Mouse (Mus musculus) embryonic fibroblast, embryonic 13.5 days (primary cell): ENCODE data around the gene Adamts17. TPM values are rescaled to one million over a fixed set of nuclear protein-coding genes. Genes with fewer than 3 reads are reported as not detected.

Experiments
- H3K27ac ChIP-seq: 2 replicates; pipeline ENCODE4 v1.5.1; 2012; ENCODE audit warnings: low read length, control low read depth, inconsistent platforms; ENCODE audit not compliant: insufficient read depth
- H3K4me1 ChIP-seq: 2 replicates; pipeline ENCODE4 v1.6.1; 2011; ENCODE audit warnings: low read length; ENCODE audit not compliant: control insufficient read depth, insufficient read depth
- H3K4me3 ChIP-seq: 2 replicates; pipeline ENCODE4 v1.5.1; 2011; ENCODE audit warnings: mild to moderate bottlenecking, control low read depth, low read length; ENCODE audit not compliant: insufficient read depth
- CTCF ChIP-seq: IDR thresholded peaks from 2 replicates; pipeline ENCODE4 v1.5.1; 2011; ENCODE audit warnings: mild to moderate bottlenecking, control low read depth, low read length, moderate library complexity, borderline replicate concordance; ENCODE audit not compliant: insufficient read depth
- POLR2A ChIP-seq: IDR thresholded peaks from 2 replicates; pipeline ENCODE4 v1.6.1; 2011; ENCODE audit warnings: low read depth, mild to moderate bottlenecking, control low read depth, low read length, moderate library complexity
- polyA plus RNA-seq: library from polyadenylated mRNA; stranded (reverse); fragments of >200 nt; gene quantifications from 2 replicates; pipeline ENCODE4 v1.2.4, GENCODE M21; 2011; ENCODE audit warnings: low read depth; ENCODE audit not compliant: missing spikeins, insufficient read length

Adamts17 gene
- polyA plus RNA-seq, 1 experiment, result 1.3 TPM

- Histone ChIP-seq H3K27ac (no peak overlapping the region), H3K4me3 (no peak overlapping the region), H3K4me1 (no peaks in the 10 kb centered on the region)
- no peak for TF ChIP-seq CTCF
- TF ChIP-seq POLR2A, result no peak
Observed at GRCm38 (mm10) chr7:67051089-67051718, 211.7 kb downstream of the Adamts17 start.

- TF ChIP-seq CTCF (no peak), POLR2A (no peak)
- Histone ChIP-seq H3K4me3 (no peak overlapping the region), H3K4me1 (no peaks in the 10 kb centered on the region), H3K27ac (no peak overlapping the region)
Observed at GRCm38 (mm10) chr7:67054876-67055275, 215.3 kb downstream of the Adamts17 start.

GRCm38 (mm10) chr7:67055510-67055909 lies 216.0 kb downstream of the Adamts17 start:
- no peak for TF ChIP-seq POLR2A
- no peak for TF ChIP-seq CTCF
- no peak overlapping the region for H3K4me3 ChIP-seq
- H3K4me1 ChIP-seq, result no peaks in the 10 kb centered on the region
- no peak overlapping the region for H3K27ac ChIP-seq

GRCm38 (mm10) chr7:67061756-67062155 lies 222.2 kb downstream of the Adamts17 start:
- no peak for TF ChIP-seq CTCF
- TF ChIP-seq POLR2A, result no peak
- H3K4me3 ChIP-seq, result no peak overlapping the region
- no peaks in the 10 kb centered on the region for H3K4me1 ChIP-seq
- no peak overlapping the region for H3K27ac ChIP-seq

- TF ChIP-seq POLR2A (no peak), CTCF (no peak)
- no peaks in the 10 kb centered on the region for H3K4me1 ChIP-seq
- H3K27ac ChIP-seq, result no peak overlapping the region
- no peak overlapping the region for H3K4me3 ChIP-seq
Observed at GRCm38 (mm10) chr7:67062571-67062970, 223.0 kb downstream of the Adamts17 start.

- TF ChIP-seq CTCF (no peak), POLR2A (no peak)
- Histone ChIP-seq H3K4me3 (no peak overlapping the region), H3K27ac (peak overlapping the region; percentile 63), H3K4me1 (no peaks in the 10 kb centered on the region)
Observed at GRCm38 (mm10) chr7:67064627-67065305, 225.2 kb downstream of the Adamts17 start.

GRCm38 (mm10) chr7:67065631-67066030 lies 226.1 kb downstream of the Adamts17 start:
- Histone ChIP-seq H3K4me1 (no peaks in the 10 kb centered on the region), H3K4me3 (no peak overlapping the region), H3K27ac (peak overlapping the region; percentile 12; the same call in 1 of the 2 replicates)
- no peak for TF ChIP-seq POLR2A
- no peak for TF ChIP-seq CTCF

GRCm38 (mm10) chr7:67072015-67072685 lies 232.6 kb downstream of the Adamts17 start:
- Histone ChIP-seq H3K4me1 (no peaks in the 10 kb centered on the region), H3K27ac (no peak overlapping the region), H3K4me3 (no peak overlapping the region)
- TF ChIP-seq POLR2A, result no peak
- TF ChIP-seq CTCF, result no peak

- H3K4me3 ChIP-seq, result no peak overlapping the region
- H3K27ac ChIP-seq, result no peak overlapping the region
- H3K4me1 ChIP-seq, result no peaks in the 10 kb centered on the region
- no peak for TF ChIP-seq CTCF
- no peak for TF ChIP-seq POLR2A
Observed at GRCm38 (mm10) chr7:67082751-67083150, 243.2 kb downstream of the Adamts17 start.

- Histone ChIP-seq H3K4me1 (no peaks in the 10 kb centered on the region), H3K4me3 (no peak overlapping the region), H3K27ac (no peak overlapping the region)
- no peak for TF ChIP-seq CTCF
- TF ChIP-seq POLR2A, result no peak
Observed at GRCm38 (mm10) chr7:67087759-67088158, 248.2 kb downstream of the Adamts17 start.
